Mouse (Mus musculus) midbrain, postnatal 0 days (tissue): Measurements from ENCODE around the gene Fcgr3. TPM values are rescaled to one million over a fixed set of nuclear protein-coding genes. Genes with fewer than 3 reads are reported as not detected.
A peak's percentile ranks its signal among the peaks of the same experiment; 100 is the strongest.
"Not testable (repeated sequence)": the region's sequence is repeated elsewhere in the genome, so short reads cannot be mapped to it uniquely, and the experiment has no call there.

ENCODE experiments used
- ATAC-seq: fragments of 200-750 bp; cut with Nextera tagmentation; 2 replicates; pipeline ENCODE4 v1.8.0; 2017; ENCODE audit warnings: moderate number of reproducible peaks, mild to moderate bottlenecking, moderate TSS enrichment, moderate library complexity; ENCODE audit not compliant: low FRiP score
- DNase-seq: peaks from one replicate; pipeline ENCODE4 v3.0.0-alpha.2; 2015; ENCODE audit warnings: low spot score
- H3K27ac ChIP-seq: fragments of 300-500 bp; sonication (generic); 2 replicates; pipeline ENCODE4 v1.5.1; 2014; ENCODE audit warnings: low read depth, mild to moderate bottlenecking, low read length, mixed read lengths
- H3K27me3 ChIP-seq: fragments of 300-500 bp; sonication (generic); 2 replicates; pipeline ENCODE4 v1.6.1; 2014; ENCODE audit warnings: low read length, control low read depth, mixed read lengths; ENCODE audit not compliant: insufficient read depth
- H3K36me3 ChIP-seq: fragments of 300-500 bp; sonication (generic); 2 replicates; pipeline ENCODE4 v1.6.1; 2014; ENCODE audit warnings: low read length, control low read depth, mixed read lengths; ENCODE audit not compliant: insufficient read depth
- H3K4me1 ChIP-seq: fragments of 300-500 bp; sonication (generic); 2 replicates; pipeline ENCODE4 v1.6.1; 2014; ENCODE audit warnings: mild to moderate bottlenecking, control low read depth, antibody characterized with exemption, low read length, mixed read lengths; ENCODE audit not compliant: insufficient read depth
- H3K4me2 ChIP-seq: fragments of 300-500 bp; sonication (generic); 2 replicates; pipeline ENCODE4 v1.6.1; 2014; ENCODE audit warnings: low read depth, mild to moderate bottlenecking, low read length, mixed read lengths; ENCODE audit not compliant: poor library complexity, severe bottlenecking
- H3K4me3 ChIP-seq: fragments of 300-500 bp; sonication (generic); 2 replicates; pipeline ENCODE4 v1.5.1; 2014; ENCODE audit warnings: low read depth, mild to moderate bottlenecking, low read length, moderate library complexity
- H3K9ac ChIP-seq: fragments of 300-500 bp; sonication (generic); replicated peaks from 2 replicates; pipeline ENCODE4 v1.6.1; 2014; ENCODE audit warnings: mild to moderate bottlenecking, low read length, moderate library complexity, mixed read lengths; ENCODE audit not compliant: poor library complexity, severe bottlenecking
- H3K9me3 ChIP-seq: fragments of 300-500 bp; sonication (generic); 2 replicates; pipeline ENCODE4 v1.6.1; 2016; ENCODE audit warnings: low read length, control low read depth
- CTCF ChIP-seq: IDR thresholded peaks from 2 replicates; pipeline ENCODE4 v1.5.1; 2016; ENCODE audit warnings: antibody characterized with exemption, mild to moderate bottlenecking
- WGBS: fragments of 180-500 bp; shearing (Covaris S2); extraction: QIAGEN DNeasy Blood & Tissue Kit; methylation state at CpG from one replicate; pipeline ENCODE4 v1.1.7; 2014; 5-methylcytosine and 5-hydroxymethylcytosine counted together
- polyA plus RNA-seq: library from polyadenylated mRNA; unstranded; fragments of >200 nt; fragmentation: Nextera tagmentation; extraction: Ambion mirVana; gene quantifications from 2 replicates; pipeline ENCODE4 v1.2.1, GENCODE M21; 2015
- total RNA-seq: library from RNA; depleted of rRNA; stranded (reverse); fragments of >200 nt; gene quantifications from 2 replicates; pipeline ENCODE4 v1.2.3, GENCODE M21; 2014

Gene Fcgr3
- total and polyA plus RNA-seq, 2 experiments from 2014 or later = 14.2 to 19.8 TPM

- H3K9ac ChIP-seq, H3K9me3 ChIP-seq, DNase-seq, H3K27ac ChIP-seq, H3K36me3 ChIP-seq, H3K4me1 ChIP-seq: not testable (repeated sequence)
- ATAC-seq = peak; percentile 44
- Histone ChIP-seq H3K27me3 (peaks cover 34% of the 10 kb centered on the region), H3K4me2 (0 out of 2 replicates have a peak overlapping the region, but pooled peaks have one; percentile 28), H3K4me3 (peak overlapping the region; percentile 30; the same call in 1 of the 2 replicates)
- WGBS = 2% methylated on average over 16 of the region's 35 CpGs
Measured at GRCm38 (mm10) chr1:171065243-171065587, 480 bp upstream of the Fcgr3 start.

GRCm38 (mm10) chr1:171063569-171064490 is 905 bp downstream of the Fcgr3 start:
- not testable (repeated sequence) for H3K27ac ChIP-seq, H3K9me3 ChIP-seq, DNase-seq, H3K36me3 ChIP-seq, H3K4me1 ChIP-seq
- H3K9ac ChIP-seq = 0 out of 2 replicates have a peak overlapping the region, but pooled peaks have one; percentile 0
- WGBS = 8% methylated on average over 37 of the region's 61 CpGs
- peak overlapping the region; percentile 30 for H3K4me3 ChIP-seq
- H3K4me2 ChIP-seq = peak overlapping the region; percentile 40
- H3K27me3 ChIP-seq = peaks cover 26% of the 10 kb centered on the region
- ATAC-seq = peak; percentile 66

GRCm38 (mm10) chr1:171061566-171061965 is 3.2 kb downstream of the Fcgr3 start:
- Histone ChIP-seq H3K27ac (no peak overlapping the region), H3K4me1 (no peaks in the 10 kb centered on the region), H3K4me2 (no peak overlapping the region), H3K4me3 (no peak overlapping the region), H3K9me3 (no peaks in the 10 kb centered on the region), H3K27me3 (peaks cover 22% of the 10 kb centered on the region), H3K9ac (no peak overlapping the region), H3K36me3 (no peaks in the 10 kb centered on the region)
- ATAC-seq = no peak
- TF ChIP-seq CTCF = no peak
- no peak for DNase-seq
- 92% methylated on average over 3 of the region's 3 CpGs for WGBS

GRCm38 (mm10) chr1:171060392-171060791 is 4.3 kb downstream of the Fcgr3 start:
- no peak for DNase-seq
- Histone ChIP-seq H3K36me3 (no peaks in the 10 kb centered on the region), H3K27ac (no peak overlapping the region), H3K4me2 (no peak overlapping the region), H3K4me3 (no peak overlapping the region), H3K9me3 (no peaks in the 10 kb centered on the region), H3K4me1 (no peaks in the 10 kb centered on the region), H3K27me3 (peaks cover 18% of the 10 kb centered on the region), H3K9ac (no peak overlapping the region)
- no peak for ATAC-seq
- 65% methylated on average over 10 of the region's 10 CpGs for WGBS
- TF ChIP-seq CTCF = no peak

- TF ChIP-seq CTCF = no peak
- DNase-seq = no peak
- H3K4me2 ChIP-seq = no peak overlapping the region
- H3K4me1 ChIP-seq = no peaks in the 10 kb centered on the region
- no peak overlapping the region for H3K27ac ChIP-seq
- H3K9me3 ChIP-seq = no peaks in the 10 kb centered on the region
- 79% methylated on average over 2 of the region's 2 CpGs for WGBS
- no peak overlapping the region for H3K9ac ChIP-seq
- H3K36me3 ChIP-seq = no peaks in the 10 kb centered on the region
- ATAC-seq = no peak
- no peak overlapping the region for H3K4me3 ChIP-seq
- H3K27me3 ChIP-seq = peaks cover 10% of the 10 kb centered on the region
Measured at GRCm38 (mm10) chr1:171059203-171059602, 5.5 kb downstream of the Fcgr3 start.

- DNase-seq (no peak), ATAC-seq (no peak)
- Histone ChIP-seq H3K9ac (no peak overlapping the region), H3K4me1 (no peaks in the 10 kb centered on the region), H3K27me3 (no peaks in the 10 kb centered on the region), H3K27ac (no peak overlapping the region), H3K9me3 (no peaks in the 10 kb centered on the region), H3K4me3 (no peak overlapping the region), H3K4me2 (no peak overlapping the region), H3K36me3 (no peaks in the 10 kb centered on the region)
- TF ChIP-seq CTCF = no peak
- 84% methylated on average over 5 of the region's 5 CpGs for WGBS
Measured at GRCm38 (mm10) chr1:171057253-171057652, 7.5 kb downstream of the Fcgr3 start.
